Mouse (Mus musculus): ENCODE results near the gene Primpol. TPM values are rescaled to one million over a fixed set of nuclear protein-coding genes. Genes with fewer than 3 reads are reported as not detected.
"Not testable (repeated sequence)": the region's sequence is repeated elsewhere in the genome, so short reads cannot be mapped to it uniquely, and the experiment has no call there.

The Primpol gene
- polyA plus RNA-seq, 1 experiment from 2014 or later, result 11.4 TPM

DNA sequence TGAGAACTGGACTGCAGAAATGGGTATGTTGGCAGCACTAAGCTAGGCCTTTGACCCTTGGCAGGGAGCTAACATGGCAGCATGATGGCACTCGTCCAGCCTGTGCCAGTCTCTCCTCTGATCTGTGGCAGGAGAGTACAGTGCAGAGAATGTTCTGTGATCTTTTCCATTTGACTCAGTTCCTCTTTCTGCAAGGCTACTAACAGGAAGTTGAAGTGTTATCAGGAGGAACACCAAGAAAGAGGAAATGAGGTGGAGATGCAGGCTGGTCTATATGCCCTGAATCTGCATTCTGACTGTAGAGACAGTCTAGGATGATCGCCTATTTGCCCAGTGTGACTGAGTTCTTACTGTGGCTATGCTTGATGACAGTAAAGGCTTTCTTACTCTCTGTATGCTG is 21.4 kb downstream of the Primpol start:
- no peaks in the 10 kb centered on the region for H3K27me3 ChIP-seq (ENCODE audit: insufficient read depth, low read length)
- H3K36me3 ChIP-seq (ENCODE audit: insufficient read depth), result peaks cover 24% of the 10 kb centered on the region; the same call in 1 of the 2 replicates
- 80% methylated on average over 2 of the region's 2 CpGs for WGBS
- H3K4me2 ChIP-seq, result no peak overlapping the region
- no peak overlapping the region for H3K27ac ChIP-seq (ENCODE audit: low read depth)
- no peak overlapping the region for H3K4me3 ChIP-seq (ENCODE audit: low read depth, low read length)
- ATAC-seq (ENCODE audit: insufficient read depth) (no peak), DNase-seq (no peak)
- H3K9me3 ChIP-seq (ENCODE audit: low read depth, low read length), result no peaks in the 10 kb centered on the region
- no peaks in the 10 kb centered on the region for H3K4me1 ChIP-seq (ENCODE audit: insufficient read depth)
- no peak for TF ChIP-seq CTCF (IDR thresholded peaks at IDR 0.05; ENCODE audit: low read depth)
- no peak overlapping the region for H3K9ac ChIP-seq

DNA sequence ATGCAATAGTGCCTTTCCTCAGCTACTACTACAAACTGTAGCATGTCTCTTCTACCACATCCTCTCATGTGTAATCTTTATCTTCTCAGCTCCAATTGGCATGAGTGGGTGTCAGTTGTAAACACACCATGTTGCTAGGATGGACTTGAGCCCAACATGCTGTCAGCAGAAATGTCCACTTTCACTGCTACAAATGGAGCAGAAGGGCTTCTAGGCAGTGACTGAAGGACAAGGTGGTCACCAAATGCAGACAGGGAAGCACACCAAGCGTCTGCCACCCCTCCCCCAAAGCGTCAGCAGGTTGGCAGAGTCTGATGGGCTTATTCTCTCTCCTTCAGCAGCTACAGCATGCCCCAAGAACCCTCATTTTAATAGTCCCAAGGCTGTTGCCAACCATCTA is 23.2 kb downstream of the Primpol start:
- ATAC-seq (ENCODE audit: insufficient read depth), result no peak
- peak; percentile 11 for DNase-seq
- Histone ChIP-seq H3K4me2 (no peak overlapping the region), H3K36me3 (ENCODE audit: insufficient read depth) (peaks cover 18% of the 10 kb centered on the region; the same call in 1 of the 2 replicates), H3K4me3 (ENCODE audit: low read depth, low read length) (no peak overlapping the region), H3K4me1 (ENCODE audit: insufficient read depth) (no peaks in the 10 kb centered on the region), H3K9ac (no peak overlapping the region), H3K9me3 (ENCODE audit: low read depth, low read length) (no peaks in the 10 kb centered on the region), H3K27ac (ENCODE audit: low read depth) (no peak overlapping the region), H3K27me3 (ENCODE audit: insufficient read depth, low read length) (no peaks in the 10 kb centered on the region)
- WGBS, result 70% methylated on average over 2 of the region's 2 CpGs
- no peak for TF ChIP-seq CTCF (IDR thresholded peaks at IDR 0.05; ENCODE audit: low read depth)

DNA sequence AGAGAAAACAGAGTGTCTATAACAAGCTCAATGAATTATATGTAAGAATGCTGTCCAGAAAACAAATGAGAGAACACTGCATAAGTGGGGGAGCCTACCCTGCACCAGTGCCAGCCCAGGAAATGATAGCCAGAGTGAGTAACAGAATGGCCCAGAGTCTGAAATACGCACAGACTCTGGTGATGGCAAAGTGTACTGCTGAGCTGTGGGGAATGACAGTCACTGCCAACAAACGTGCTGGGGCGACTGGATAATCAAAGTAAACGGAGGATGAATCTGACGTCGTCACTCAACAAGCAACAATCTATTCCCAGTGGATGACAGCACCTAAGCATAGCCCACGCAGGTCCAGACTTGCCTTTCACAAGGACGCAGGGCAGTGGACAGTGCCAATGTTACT is 23.9 kb downstream of the Primpol start:
- no peak for DNase-seq
- peaks cover 16% of the 10 kb centered on the region; the same call in 1 of the 2 replicates for H3K36me3 ChIP-seq (ENCODE audit: insufficient read depth)
- H3K9me3 ChIP-seq (ENCODE audit: low read depth, low read length), result no peaks in the 10 kb centered on the region
- 70% methylated on average over 8 of the region's 8 CpGs for WGBS
- no peak for TF ChIP-seq CTCF (IDR thresholded peaks at IDR 0.05; ENCODE audit: low read depth)
- H3K27me3 ChIP-seq (ENCODE audit: insufficient read depth, low read length), result no peaks in the 10 kb centered on the region
- no peak overlapping the region for H3K27ac ChIP-seq (ENCODE audit: low read depth)
- no peak for ATAC-seq (ENCODE audit: insufficient read depth)
- H3K9ac ChIP-seq, result no peak overlapping the region
- H3K4me2 ChIP-seq, result no peak overlapping the region
- H3K4me3 ChIP-seq (ENCODE audit: low read depth, low read length), result no peak overlapping the region
- no peaks in the 10 kb centered on the region for H3K4me1 ChIP-seq (ENCODE audit: insufficient read depth)

DNA sequence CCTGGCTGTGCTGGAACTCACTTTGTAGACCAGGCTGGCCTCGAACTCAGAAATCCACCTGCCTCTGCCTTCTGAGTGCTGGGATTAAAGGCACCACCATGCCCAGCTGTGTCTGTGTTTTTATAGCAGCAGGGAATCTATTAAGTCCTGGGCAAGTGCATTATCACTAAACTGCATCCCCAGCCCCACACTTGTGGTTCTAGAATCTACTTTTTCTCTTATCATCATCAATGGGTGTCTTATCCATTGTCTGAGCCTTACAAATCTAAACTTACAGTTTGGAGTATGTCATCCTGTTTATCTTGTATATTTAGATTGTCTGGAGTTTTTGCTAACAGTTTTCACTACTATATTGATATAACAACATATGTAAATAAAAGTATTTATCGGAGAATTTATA is 28.3 kb downstream of the Primpol start:
- DNase-seq (no peak), ATAC-seq (ENCODE audit: insufficient read depth) (no peak)
- TF ChIP-seq CTCF (IDR thresholded peaks at IDR 0.05; ENCODE audit: low read depth), result no peak
- no peaks in the 10 kb centered on the region for H3K9me3 ChIP-seq (ENCODE audit: low read depth, low read length)
- H3K4me2 ChIP-seq, result no peak overlapping the region
- 91% methylated on average over 2 of the region's 2 CpGs for WGBS
- no peaks in the 10 kb centered on the region for H3K4me1 ChIP-seq (ENCODE audit: insufficient read depth)
- no peak overlapping the region for H3K27ac ChIP-seq (ENCODE audit: low read depth)
- no peak overlapping the region for H3K4me3 ChIP-seq (ENCODE audit: low read depth, low read length)
- H3K9ac ChIP-seq, result no peak overlapping the region
- H3K36me3 ChIP-seq (ENCODE audit: insufficient read depth), result 0 out of 2 replicates have a peak, but pooled peaks cover 3% of the 10 kb centered on the region
- H3K27me3 ChIP-seq (ENCODE audit: insufficient read depth, low read length), result no peaks in the 10 kb centered on the region

DNA sequence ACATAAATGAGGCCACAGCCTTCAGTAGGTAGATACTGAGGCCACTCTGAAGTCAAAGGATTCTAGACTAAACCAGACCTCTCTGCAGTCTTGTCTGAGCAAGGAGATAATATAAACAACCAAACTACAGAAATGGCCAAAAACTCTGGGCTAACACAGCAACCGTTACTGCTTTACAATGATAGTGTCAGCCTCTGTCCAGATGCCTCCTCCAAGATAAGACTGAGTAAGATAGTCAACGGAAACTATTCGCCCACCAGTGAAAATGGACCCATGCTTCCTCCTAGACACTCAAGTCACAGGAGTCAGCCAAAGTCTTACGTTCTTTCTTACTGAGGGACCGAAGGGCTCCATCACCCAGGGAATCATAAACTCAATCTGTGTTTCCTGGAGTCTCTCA is 29.1 kb downstream of the Primpol start:
- H3K4me1 ChIP-seq (ENCODE audit: insufficient read depth), result no peaks in the 10 kb centered on the region
- ATAC-seq (ENCODE audit: insufficient read depth), result no peak
- H3K9ac ChIP-seq, result no peak overlapping the region
- 0 out of 2 replicates have a peak, but pooled peaks cover 3% of the 10 kb centered on the region for H3K36me3 ChIP-seq (ENCODE audit: insufficient read depth)
- H3K4me2 ChIP-seq, result no peak overlapping the region
- 81% methylated on average over 5 of the region's 5 CpGs for WGBS
- no peaks in the 10 kb centered on the region for H3K9me3 ChIP-seq (ENCODE audit: low read depth, low read length)
- no peak for DNase-seq
- H3K27ac ChIP-seq (ENCODE audit: low read depth), result no peak overlapping the region
- no peak overlapping the region for H3K4me3 ChIP-seq (ENCODE audit: low read depth, low read length)
- TF ChIP-seq CTCF (IDR thresholded peaks at IDR 0.05; ENCODE audit: low read depth), result no peak
- H3K27me3 ChIP-seq (ENCODE audit: insufficient read depth, low read length), result no peaks in the 10 kb centered on the region

DNA sequence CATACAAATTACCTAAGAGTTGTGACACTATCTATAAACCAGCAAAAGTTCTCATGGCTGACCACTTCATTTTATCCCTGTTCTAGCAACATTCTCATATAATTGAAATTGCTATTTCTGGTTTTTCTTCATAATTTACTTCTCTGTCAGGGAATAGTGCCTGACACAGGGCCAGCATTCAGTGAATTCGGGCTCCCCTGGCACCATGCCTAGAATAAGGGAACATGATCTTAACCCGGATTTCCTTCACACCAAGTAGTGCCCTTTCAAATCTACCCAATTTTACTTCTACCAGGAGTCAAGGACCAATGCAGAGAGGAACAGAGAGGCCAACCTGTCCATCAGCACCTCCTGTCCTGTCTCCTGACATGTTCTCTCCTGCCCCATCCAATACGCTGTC is 31.4 kb downstream of the Primpol start:
- H3K9me3 ChIP-seq (ENCODE audit: low read depth, low read length), result no peaks in the 10 kb centered on the region
- no peak overlapping the region for H3K4me2 ChIP-seq
- no peak for TF ChIP-seq CTCF (IDR thresholded peaks at IDR 0.05; ENCODE audit: low read depth)
- H3K36me3 ChIP-seq (ENCODE audit: insufficient read depth), result peaks cover 18% of the 10 kb centered on the region; the same call in 1 of the 2 replicates
- H3K9ac ChIP-seq, result no peak overlapping the region
- no peak for DNase-seq
- H3K4me3 ChIP-seq (ENCODE audit: low read depth, low read length), result no peak overlapping the region
- H3K4me1 ChIP-seq (ENCODE audit: insufficient read depth), result no peaks in the 10 kb centered on the region
- 59% methylated on average over 3 of the region's 3 CpGs for WGBS
- H3K27me3 ChIP-seq (ENCODE audit: insufficient read depth, low read length), result no peaks in the 10 kb centered on the region
- ATAC-seq (ENCODE audit: insufficient read depth), result no peak
- H3K27ac ChIP-seq (ENCODE audit: low read depth), result no peak overlapping the region

DNA sequence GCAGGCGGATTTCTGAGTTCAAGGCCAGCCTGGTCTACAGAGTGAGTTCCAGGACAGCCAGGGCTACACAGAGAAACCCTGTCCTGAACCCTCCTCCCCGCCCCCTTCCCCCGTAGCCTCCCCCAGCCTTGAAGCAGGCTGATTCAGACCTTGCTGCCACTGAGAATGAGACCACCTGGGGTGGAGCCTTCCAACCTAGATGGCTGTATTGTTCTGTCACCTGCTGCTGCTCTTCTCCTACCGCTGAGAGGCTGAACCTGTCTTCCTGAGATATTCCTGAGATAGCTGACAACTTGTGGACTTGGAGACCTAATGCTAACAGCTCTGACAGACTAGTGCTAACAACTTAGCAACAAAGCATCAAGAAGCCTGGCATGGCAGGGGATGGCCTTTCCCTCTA is 32.7 kb downstream of the Primpol start:
- ATAC-seq (ENCODE audit: insufficient read depth); H3K4me3 ChIP-seq (ENCODE audit: low read depth, low read length); H3K4me1 ChIP-seq (ENCODE audit: insufficient read depth); H3K9me3 ChIP-seq (ENCODE audit: low read depth, low read length); H3K27ac ChIP-seq (ENCODE audit: low read depth); H3K9ac ChIP-seq; H3K27me3 ChIP-seq (ENCODE audit: insufficient read depth, low read length); DNase-seq; H3K4me2 ChIP-seq: not testable (repeated sequence)
- 50% methylated on average over 4 of the region's 4 CpGs for WGBS
- H3K36me3 ChIP-seq (ENCODE audit: insufficient read depth), result peaks cover 26% of the 10 kb centered on the region

DNA sequence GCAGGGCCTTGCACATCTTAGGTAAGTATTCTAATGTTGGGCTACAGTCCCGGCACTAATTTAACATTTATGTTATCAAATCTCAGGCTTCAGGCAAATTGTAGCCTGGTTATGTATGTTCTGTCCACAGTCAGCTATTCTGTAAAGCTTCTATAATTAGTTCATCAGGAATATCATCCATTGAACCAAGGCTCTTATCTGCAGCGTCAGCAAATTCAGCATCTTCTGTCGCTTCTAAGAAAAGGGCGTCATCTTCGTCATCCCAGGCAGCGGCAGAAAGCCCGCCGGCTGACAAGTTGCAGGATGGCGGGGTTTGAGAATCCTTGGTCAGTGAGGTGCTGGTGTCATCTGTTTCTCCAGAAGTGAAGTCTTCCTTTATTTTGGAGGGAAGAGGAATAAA is 38.2 kb downstream of the Primpol start:
- DNase-seq (no peak), ATAC-seq (ENCODE audit: insufficient read depth) (no peak)
- Histone ChIP-seq H3K4me2 (no peak overlapping the region), H3K27me3 (ENCODE audit: insufficient read depth, low read length) (no peaks in the 10 kb centered on the region), H3K9ac (no peak overlapping the region), H3K27ac (ENCODE audit: low read depth) (no peak overlapping the region), H3K36me3 (ENCODE audit: insufficient read depth) (peaks cover 71% of the 10 kb centered on the region), H3K4me3 (ENCODE audit: low read depth, low read length) (no peak overlapping the region), H3K9me3 (ENCODE audit: low read depth, low read length) (no peaks in the 10 kb centered on the region), H3K4me1 (ENCODE audit: insufficient read depth) (no peaks in the 10 kb centered on the region)
- no peak for TF ChIP-seq CTCF (IDR thresholded peaks at IDR 0.05; ENCODE audit: low read depth)
- WGBS, result 89% methylated on average over 9 of the region's 9 CpGs

All from lung, embryonic 14.5 days (tissue).